Mouse (Mus musculus) liver, embryonic 14.5 days (tissue): ENCODE measurements around the gene Zfp296.

Source experiments
- CTCF ChIP-seq: IDR thresholded peaks from 2 replicates; pipeline ENCODE4 v1.5.1; 2016; ENCODE audit warnings: antibody characterized with exemption, low read depth, control low read depth
- EP300 ChIP-seq: IDR thresholded peaks from 2 replicates; pipeline ENCODE4 v1.6.1; 2016; ENCODE audit warnings: antibody characterized with exemption, low read depth

GRCm38 (mm10) chr7:19563884-19564283 lies 13.2 kb upstream of the Zfp296 start:
- TF ChIP-seq CTCF = no peak
- peak; percentile 93 for TF ChIP-seq EP300
